Mouse (Mus musculus) CH12.LX (cell line): Measurements from ENCODE around the gene Dmd. TPM values are rescaled to one million over a fixed set of nuclear protein-coding genes. Genes with fewer than 3 reads are reported as not detected.

ENCODE experiments used
- DNase-seq: peaks from one replicate; pipeline ENCODE4 v3.0.0-alpha.2; 2013; ENCODE audit errors: extremely low read depth
- H3K27ac ChIP-seq: 2 replicates; pipeline ENCODE4 v1.5.1; 2012; ENCODE audit warnings: low read depth, mild to moderate bottlenecking, control low read depth, moderate library complexity; ENCODE audit not compliant: insufficient read depth
- H3K27me3 ChIP-seq: replicated peaks from 2 replicates; pipeline ENCODE3; 2012; ENCODE audit warnings: inconsistent platforms
- H3K36me3 ChIP-seq, 2 experiments: replicated peaks in 1 of 2; 2 replicates each; pipeline versions ENCODE3 to v1.6.1; 2012; ENCODE audit warnings: inconsistent platforms in 1 of 2, low read length in 1 of 2, mild to moderate bottlenecking in 1 of 2, mixed read lengths in 1 of 2, moderate library complexity in 1 of 2; ENCODE audit not compliant: control insufficient read depth in 1 of 2, insufficient read depth in 1 of 2
- H3K4me1 ChIP-seq, 2 experiments: 2 replicates each; pipeline ENCODE4 v1.6.1; 2012; ENCODE audit warnings: inconsistent platforms in 1 of 2, moderate library complexity in 1 of 2; ENCODE audit not compliant: insufficient read depth in 2 of 2, control insufficient read depth in 1 of 2
- H3K4me2 ChIP-seq: 2 replicates; pipeline ENCODE4 v1.6.1; 2012; ENCODE audit warnings: low read depth, mild to moderate bottlenecking, control low read depth; ENCODE audit not compliant: poor library complexity, insufficient read depth, severe bottlenecking
- H3K4me3 ChIP-seq, 3 experiments: fragments of 150-350 bp in 1 of 3; sonication (generic) in 1 of 3; replicated peaks in 1 of 3; 2 replicates each; pipeline versions ENCODE3 to v1.5.1; 2011 to 2012; ENCODE audit warnings: low read depth in 2 of 3, low read length in 2 of 3, mild to moderate bottlenecking in 2 of 3, moderate library complexity in 2 of 3, control low read depth in 1 of 3, improper control_type of control experiment in 1 of 3, inconsistent platforms in 1 of 3, mixed read lengths in 1 of 3; ENCODE audit not compliant: poor library complexity in 1 of 3
- H3K79me2 ChIP-seq: replicated peaks from 2 replicates; pipeline ENCODE4 v1.6.1; 2012; ENCODE audit warnings: mild to moderate bottlenecking, moderate library complexity; ENCODE audit not compliant: control insufficient read depth, poor library complexity, insufficient read depth, severe bottlenecking; ENCODE audit errors: extremely low read depth
- H3K9ac ChIP-seq: 2 replicates; pipeline ENCODE4 v1.6.1; 2012; ENCODE audit warnings: low read depth, mild to moderate bottlenecking, control low read depth, moderate library complexity; ENCODE audit not compliant: insufficient read depth
- H3K9me3 ChIP-seq: replicated peaks from 2 replicates; pipeline ENCODE3; 2012; ENCODE audit warnings: low read length, inconsistent platforms, mixed read lengths
- CHD2 ChIP-seq: IDR thresholded peaks from 2 replicates; pipeline ENCODE4 v1.6.1; 2011; ENCODE audit warnings: low read length, improper control_type of control experiment
- CTCF ChIP-seq, 2 experiments: IDR thresholded peaks in 1 of 2; conservative IDR thresholded peaks in 1 of 2; 2 replicates each; pipeline ENCODE4 v1.5.1; 2011 to 2012; ENCODE audit warnings: low read depth in 2 of 2, low read length in 2 of 2, improper control_type of control experiment in 1 of 2, inconsistent platforms in 1 of 2, mild to moderate bottlenecking in 1 of 2, moderate library complexity in 1 of 2
- ELF1 ChIP-seq: IDR thresholded peaks from 2 replicates; pipeline ENCODE4 v1.6.1; 2014; ENCODE audit warnings: low read depth, mild to moderate bottlenecking, inconsistent platforms, low read length, improper control_type of control experiment
- ETS1 ChIP-seq: conservative IDR thresholded peaks from 2 replicates; pipeline ENCODE4 v1.6.1; 2012; ENCODE audit warnings: low read depth, mild to moderate bottlenecking, inconsistent platforms, low read length, improper control_type of control experiment, moderate library complexity
- HCFC1 ChIP-seq: IDR thresholded peaks from 2 replicates; pipeline ENCODE4 v1.6.1; 2012; ENCODE audit warnings: low read depth, mild to moderate bottlenecking, inconsistent platforms, low read length, improper control_type of control experiment
- JUN ChIP-seq: IDR thresholded peaks from 2 replicates; pipeline ENCODE4 v1.6.1; 2011; ENCODE audit warnings: low read depth, mild to moderate bottlenecking, low read length, improper control_type of control experiment, moderate library complexity; ENCODE audit not compliant: insufficient read depth
- JUND ChIP-seq: conservative IDR thresholded peaks from 2 replicates; pipeline ENCODE4 v1.6.1; 2011; ENCODE audit warnings: low read depth, low read length, improper control_type of control experiment
- KAT2A ChIP-seq: IDR thresholded peaks from 2 replicates; pipeline ENCODE4 v1.6.1; 2012; ENCODE audit warnings: low read length, improper control_type of control experiment, inconsistent platforms; ENCODE audit not compliant: insufficient replicate concordance
- MAX ChIP-seq: IDR thresholded peaks from 2 replicates; pipeline ENCODE4 v1.6.1; 2011; ENCODE audit warnings: low read length, improper control_type of control experiment
- MXI1 ChIP-seq: IDR thresholded peaks from 2 replicates; pipeline ENCODE4 v1.6.1; 2011; ENCODE audit warnings: mild to moderate bottlenecking, low read depth, low read length, improper control_type of control experiment
- NELFE ChIP-seq: IDR thresholded peaks from 2 replicates; pipeline ENCODE4 v1.6.1; 2011; ENCODE audit warnings: low read depth, low read length, improper control_type of control experiment
- NRF1 ChIP-seq: IDR thresholded peaks from 2 replicates; pipeline ENCODE4 v1.6.1; 2014; ENCODE audit warnings: low read depth, mild to moderate bottlenecking, inconsistent platforms, low read length, improper control_type of control experiment, moderate library complexity
- PAX5 ChIP-seq: IDR thresholded peaks from 2 replicates; pipeline ENCODE4 v1.6.1; 2012; ENCODE audit warnings: low read length, inconsistent platforms, mixed read lengths
- POLR2A ChIP-seq: IDR thresholded peaks from 2 replicates; pipeline ENCODE4 v1.6.1; 2011; ENCODE audit warnings: low read depth, mild to moderate bottlenecking, improper control_type of control experiment, low read length
- RAD21 ChIP-seq: IDR thresholded peaks from 2 replicates; pipeline ENCODE4 v1.6.1; 2011; ENCODE audit warnings: low read depth, mild to moderate bottlenecking, low read length, improper control_type of control experiment, moderate library complexity
- SIN3A ChIP-seq: IDR thresholded peaks from 2 replicates; pipeline ENCODE4 v1.6.1; 2012; ENCODE audit warnings: low read length, improper control_type of control experiment, inconsistent platforms
- TCF12 ChIP-seq: IDR thresholded peaks from 2 replicates; pipeline ENCODE4 v1.6.1; 2014; ENCODE audit warnings: low read depth, mild to moderate bottlenecking, inconsistent platforms, low read length, improper control_type of control experiment
- UBTF ChIP-seq: IDR thresholded peaks from 2 replicates; pipeline ENCODE4 v1.6.1; 2012; ENCODE audit warnings: low read depth, mild to moderate bottlenecking, inconsistent platforms, low read length, improper control_type of control experiment, moderate library complexity
- ZC3H11A ChIP-seq: IDR thresholded peaks from 2 replicates; pipeline ENCODE4 v1.6.1; 2012; ENCODE audit warnings: low read depth, mild to moderate bottlenecking, inconsistent platforms, low read length, improper control_type of control experiment
- ZKSCAN1 ChIP-seq: IDR thresholded peaks from 2 replicates; pipeline ENCODE4 v1.6.1; 2012; ENCODE audit warnings: low read depth, inconsistent platforms, low read length, improper control_type of control experiment, borderline replicate concordance
- ZNF384 ChIP-seq: IDR thresholded peaks from 2 replicates; pipeline ENCODE4 v1.6.1; 2012; ENCODE audit warnings: low read depth, low read length, improper control_type of control experiment, inconsistent platforms
- dilution Hi-C: fragments of 300-500 bp; cut with MboI; formaldehyde crosslinking; loops from 2 replicates; pipeline ENCODE4 v1.14.3; 2020; ENCODE audit warnings: low sequenced_read_pairs; ENCODE audit not compliant: extremely low pct_unique_long_range_greater_than_20kb, extremely low pct_ligation_motif_present
- in situ Hi-C: fragments of 300-500 bp; cut with MboI; formaldehyde crosslinking; loops from 3 replicates; pipeline ENCODE4 v1.14.3; 2019; ENCODE audit warnings: low sequenced_read_pairs, low pct_ligation_motif_present, low pct_unique_long_range_greater_than_20kb, mixed read lengths
- polyA plus RNA-seq: library from polyadenylated mRNA; unstranded; fragments of >175 nt; gene quantifications from 2 replicates; pipeline ENCODE4 v1.2.1, GENCODE M21; 2012; ENCODE audit warnings: low read depth; ENCODE audit not compliant: insufficient read length
- total RNA-seq, 2 experiments: library from RNA; depleted of rRNA; stranded (reverse); fragments of 300-350 nt in 1 of 2; fragments of >200 nt in 1 of 2; gene quantifications; 2 replicates each; pipeline ENCODE4 v1.2.3; 2012 to 2014

The Dmd gene
- total and polyA plus RNA-seq, 3 experiments = 0.81 to 2.7 (median 2.1) TPM

DNA sequence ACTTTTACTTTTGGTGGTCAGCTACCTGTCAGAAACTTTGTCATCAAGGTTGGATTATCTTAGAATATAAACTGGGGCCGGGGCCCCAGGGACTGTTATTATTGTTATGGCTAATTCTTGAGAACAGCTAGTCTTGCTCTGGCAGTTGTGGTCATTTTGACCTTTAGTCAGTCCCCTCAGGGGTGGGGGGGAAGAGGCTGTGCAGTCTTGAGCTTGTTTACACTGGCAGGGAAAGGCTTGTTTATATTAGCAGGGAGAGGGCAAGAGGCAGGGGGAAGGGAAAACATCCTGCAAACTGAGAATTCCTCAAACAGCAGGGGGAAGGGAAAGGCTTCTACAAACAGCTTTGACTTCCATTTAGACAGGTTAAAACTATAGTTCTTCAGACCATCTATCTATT is 726.3 kb downstream of the Dmd start:
- Histone ChIP-seq H3K4me1 (no peaks in the 10 kb centered on the region), H3K4me3 (no peak overlapping the region), H3K36me3 (no peaks in the 10 kb centered on the region), H3K79me2 (no peaks in the 10 kb centered on the region), H3K4me2 (no peak overlapping the region), H3K27me3 (no peaks in the 10 kb centered on the region), H3K27ac (no peak overlapping the region), H3K9me3 (no peaks in the 10 kb centered on the region), H3K9ac (no peak overlapping the region)
- TF ChIP-seq PAX5 = no peak
- no peak for TF ChIP-seq MAX
- TF ChIP-seq UBTF = no peak
- TF ChIP-seq RAD21 = no peak
- TF ChIP-seq TCF12 = no peak
- TF ChIP-seq MXI1 = no peak
- TF ChIP-seq ZNF384 = no peak
- no peak for TF ChIP-seq ZKSCAN1
- no peak for TF ChIP-seq JUND
- no peak for TF ChIP-seq ZC3H11A
- TF ChIP-seq HCFC1 = no peak
- TF ChIP-seq NELFE = no peak
- no peak for TF ChIP-seq CTCF (conservative IDR thresholded peaks at IDR 0.05 in 1 of 2, IDR thresholded peaks at IDR 0.05 in 1 of 2; ENCODE audit: low read depth in 2 of 2, low read length in 2 of 2)
- TF ChIP-seq NRF1 = no peak
- no peak for TF ChIP-seq POLR2A
- no peak for TF ChIP-seq CHD2
- no peak for TF ChIP-seq JUN
- no peak for TF ChIP-seq SIN3A
- no peak for TF ChIP-seq ELF1
- TF ChIP-seq KAT2A = no peak
- dilution Hi-C loops (no loop called here), in situ Hi-C loops (no loop called here)
- no peak for DNase-seq

DNA sequence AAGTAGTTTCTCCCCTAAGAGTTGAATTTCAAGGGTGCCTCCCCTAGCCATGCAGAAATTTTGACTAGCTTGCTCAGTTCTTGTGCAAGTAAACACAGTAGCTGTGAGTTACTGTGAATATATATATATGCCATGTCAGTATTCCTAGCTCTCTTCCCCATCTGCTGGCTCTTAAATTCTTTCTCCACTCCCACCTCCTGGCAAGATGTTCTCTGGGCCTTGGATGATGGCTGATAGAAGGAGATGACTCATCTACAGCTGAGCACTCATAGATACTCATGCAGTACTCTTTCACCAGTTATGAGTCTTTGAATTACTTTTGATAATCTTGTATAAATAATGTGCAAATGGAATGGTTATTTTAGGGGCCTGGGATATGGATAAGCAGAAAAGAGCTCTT is 737.9 kb downstream of the Dmd start:
- Histone ChIP-seq H3K36me3 (no peaks in the 10 kb centered on the region), H3K9me3 (no peaks in the 10 kb centered on the region), H3K79me2 (no peaks in the 10 kb centered on the region), H3K4me1 (no peaks in the 10 kb centered on the region), H3K27me3 (no peaks in the 10 kb centered on the region), H3K4me2 (no peak overlapping the region), H3K27ac (no peak overlapping the region), H3K4me3 (no peak overlapping the region), H3K9ac (no peak overlapping the region)
- no peak for DNase-seq
- in situ Hi-C loops (no loop called here), dilution Hi-C loops (no loop called here)
- TF ChIP-seq ETS1 = no peak
- no peak for TF ChIP-seq MXI1
- no peak for TF ChIP-seq TCF12
- no peak for TF ChIP-seq ZNF384
- no peak for TF ChIP-seq KAT2A
- TF ChIP-seq JUND = no peak
